Mouse (Mus musculus) thymus, adult 2 months (tissue): Measurements from ENCODE around the gene Pik3ap1. TPM values are rescaled to one million over a fixed set of nuclear protein-coding genes. Genes with fewer than 3 reads are reported as not detected.

ENCODE experiments used
- DNase-seq: peaks from one replicate; pipeline ENCODE4 v3.0.0; 2021
- H3K27ac ChIP-seq: fragments of 200-500 bp; 2 replicates; pipeline ENCODE4 v1.5.1; 2012; ENCODE audit warnings: low read length, control low read depth; ENCODE audit not compliant: control insufficient read depth, insufficient read depth
- H3K27me3 ChIP-seq: fragments of 200-500 bp; 2 replicates; pipeline ENCODE4 v1.6.1; 2012; ENCODE audit warnings: mild to moderate bottlenecking, low read length, moderate library complexity, mixed read lengths; ENCODE audit not compliant: control insufficient read depth, insufficient read depth
- H3K36me3 ChIP-seq: fragments of 200-500 bp; 2 replicates; pipeline ENCODE4 v1.6.1; 2012; ENCODE audit warnings: mild to moderate bottlenecking, low read length, moderate library complexity; ENCODE audit not compliant: control insufficient read depth, insufficient read depth
- H3K4me1 ChIP-seq: fragments of 200-500 bp; replicated peaks from 2 replicates; pipeline ENCODE4 v1.6.1; 2012; ENCODE audit warnings: low read length; ENCODE audit not compliant: control insufficient read depth, insufficient read depth
- H3K4me3 ChIP-seq: fragments of 200-500 bp; 2 replicates; pipeline ENCODE4 v1.5.1; 2012; ENCODE audit warnings: mild to moderate bottlenecking, low read length, control low read depth, moderate library complexity; ENCODE audit not compliant: control insufficient read depth, insufficient read depth
- CTCF ChIP-seq: fragments of 200-500 bp; IDR thresholded peaks from 2 replicates; pipeline ENCODE4 v1.5.1; 2012; ENCODE audit warnings: mild to moderate bottlenecking, control low read depth, low read length, moderate library complexity, borderline replicate concordance; ENCODE audit not compliant: control insufficient read depth, poor library complexity, insufficient read depth; ENCODE audit errors: extremely low read depth
- POLR2A ChIP-seq: fragments of 200-500 bp; IDR thresholded peaks from 2 replicates; pipeline ENCODE4 v1.6.1; 2012; ENCODE audit warnings: mild to moderate bottlenecking, low read length, control low read depth, moderate library complexity; ENCODE audit not compliant: control insufficient read depth, poor library complexity, insufficient read depth; ENCODE audit errors: extremely low read depth
- WGBS: fragments of 180-500 bp; shearing (Covaris S2); methylation state at CpG from one replicate; pipeline ENCODE4 v1.1.7; 2018; 5-methylcytosine and 5-hydroxymethylcytosine counted together
- polyA plus RNA-seq: library from polyadenylated mRNA; depleted of rRNA; stranded (reverse); fragments of >200 nt; gene quantifications from 2 replicates; pipeline ENCODE4 v1.2.3, GENCODE M21; 2012

Gene Pik3ap1
- polyA plus RNA-seq, 1 experiment: 10.0 TPM

DNA sequence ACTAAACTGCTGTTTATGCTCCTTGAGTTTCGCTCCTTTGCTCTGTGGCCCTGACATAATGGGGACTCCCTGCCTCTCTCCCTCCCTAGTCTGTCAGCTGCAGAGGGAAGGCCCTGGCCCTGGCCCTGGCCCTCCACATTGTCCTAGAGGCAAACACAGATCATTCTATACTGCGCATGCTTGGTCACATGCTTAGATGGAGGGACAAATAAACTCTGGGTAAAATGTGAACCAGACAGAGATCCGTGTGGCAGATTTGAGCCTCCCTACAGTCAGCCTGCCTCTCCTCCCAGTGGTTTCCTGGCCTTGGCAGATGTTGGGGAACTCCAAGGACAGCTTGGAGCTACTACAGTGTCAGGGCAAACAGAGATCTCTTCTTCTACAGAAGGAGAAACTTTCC, 81.0 kb downstream of the Pik3ap1 start:
- Histone ChIP-seq H3K27ac (no peak overlapping the region), H3K4me1 (no peaks in the 10 kb centered on the region), H3K36me3 (no peaks in the 10 kb centered on the region), H3K27me3 (no peaks in the 10 kb centered on the region), H3K4me3 (no peak overlapping the region)
- no peak for TF ChIP-seq POLR2A
- TF ChIP-seq CTCF: no peak
- 97% methylated on average over 3 of the region's 3 CpGs for WGBS
- no peak for DNase-seq

- Histone ChIP-seq H3K4me1 (no peaks in the 10 kb centered on the region), H3K27ac (no peak overlapping the region), H3K27me3 (no peaks in the 10 kb centered on the region), H3K36me3 (no peaks in the 10 kb centered on the region), H3K4me3 (no peak overlapping the region)
- no peak for DNase-seq
- 89% methylated on average over 6 of the region's 6 CpGs for WGBS
- no peak for TF ChIP-seq POLR2A
- TF ChIP-seq CTCF: no peak
Measured at GRCm38 (mm10) chr19:41303433-41303832, 81.5 kb downstream of the Pik3ap1 start.

DNA sequence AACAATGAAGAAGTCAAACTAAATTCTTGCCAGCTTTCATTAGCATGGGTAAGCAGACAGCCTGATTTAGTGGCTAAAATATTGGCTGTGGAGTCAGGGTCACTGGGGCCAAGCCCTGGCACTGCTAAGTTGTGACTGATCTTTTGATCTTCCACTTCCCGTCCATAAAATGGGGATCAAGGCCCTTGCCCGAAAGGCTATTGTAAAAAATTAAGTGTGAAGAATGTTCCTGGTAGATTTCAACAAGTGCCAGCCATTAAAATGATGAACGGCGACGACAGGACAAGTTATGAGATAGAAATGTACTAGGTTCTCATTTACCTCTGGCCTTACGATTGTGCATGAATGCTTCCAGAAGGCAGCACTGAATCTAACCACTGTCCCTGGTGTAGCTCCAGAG, 83.0 kb downstream of the Pik3ap1 start:
- Histone ChIP-seq H3K4me1 (no peaks in the 10 kb centered on the region), H3K36me3 (no peaks in the 10 kb centered on the region), H3K4me3 (no peak overlapping the region), H3K27ac (no peak overlapping the region), H3K27me3 (no peaks in the 10 kb centered on the region)
- TF ChIP-seq CTCF: no peak
- no peak for TF ChIP-seq POLR2A
- no peak for DNase-seq
- 97% methylated on average over 6 of the region's 6 CpGs for WGBS

- Histone ChIP-seq H3K27me3 (no peaks in the 10 kb centered on the region), H3K4me3 (no peak overlapping the region), H3K27ac (no peak overlapping the region), H3K36me3 (no peaks in the 10 kb centered on the region), H3K4me1 (no peaks in the 10 kb centered on the region)
- no peak for DNase-seq
- TF ChIP-seq POLR2A: no peak
- no peak for TF ChIP-seq CTCF
- 98% methylated on average over 8 of the region's 8 CpGs for WGBS
Measured at GRCm38 (mm10) chr19:41299446-41299845, 85.5 kb downstream of the Pik3ap1 start.

- WGBS: 88% methylated on average over 5 of the region's 5 CpGs
- no peaks in the 10 kb centered on the region for H3K36me3 ChIP-seq
- H3K27me3 ChIP-seq: no peaks in the 10 kb centered on the region
- no peak overlapping the region for H3K4me3 ChIP-seq
- peak; percentile 14 for DNase-seq
- no peak overlapping the region for H3K27ac ChIP-seq
- no peaks in the 10 kb centered on the region for H3K4me1 ChIP-seq
- no peak for TF ChIP-seq CTCF
- TF ChIP-seq POLR2A: no peak
Measured at GRCm38 (mm10) chr19:41290952-41291619, 93.8 kb downstream of the Pik3ap1 start.

- no peak for DNase-seq
- WGBS: 95% methylated on average over 6 of the region's 6 CpGs
- TF ChIP-seq CTCF (no peak), POLR2A (no peak)
- Histone ChIP-seq H3K4me3 (no peak overlapping the region), H3K27me3 (no peaks in the 10 kb centered on the region), H3K27ac (no peak overlapping the region), H3K4me1 (no peaks in the 10 kb centered on the region), H3K36me3 (no peaks in the 10 kb centered on the region)
Measured at GRCm38 (mm10) chr19:41288568-41288967, 96.3 kb downstream of the Pik3ap1 start.

DNA sequence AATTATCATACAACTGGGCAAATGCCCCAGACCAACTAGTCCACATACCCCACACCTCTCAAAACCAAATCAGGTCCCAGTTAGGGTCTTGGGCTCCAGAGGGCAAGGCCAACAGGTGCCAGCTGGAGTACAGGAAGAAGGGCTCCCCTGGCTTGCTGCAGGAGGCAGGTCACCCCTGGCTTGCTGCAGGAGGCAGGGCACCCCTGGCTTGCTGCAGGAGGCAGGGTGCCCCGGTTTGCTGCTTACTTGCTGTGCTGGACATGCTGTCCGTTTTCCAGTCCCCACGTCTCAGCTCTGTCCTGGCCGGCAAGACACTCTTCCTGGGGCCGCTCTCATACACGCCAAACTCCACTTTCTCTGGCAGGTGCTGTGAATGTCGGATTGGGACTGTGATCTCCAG, 97.7 kb downstream of the Pik3ap1 start:
- Histone ChIP-seq H3K27me3 (no peaks in the 10 kb centered on the region), H3K27ac (no peak overlapping the region), H3K4me1 (peaks cover 4% of the 10 kb centered on the region), H3K36me3 (no peaks in the 10 kb centered on the region), H3K4me3 (no peak overlapping the region)
- no peak for TF ChIP-seq POLR2A
- TF ChIP-seq CTCF: no peak
- no peak for DNase-seq
- WGBS: 97% methylated on average over 7 of the region's 7 CpGs
